Mouse (Mus musculus) intestine, postnatal 0 days (tissue): ENCODE results near the gene Pcsk4. TPM values are rescaled to one million over a fixed set of nuclear protein-coding genes. Genes with fewer than 3 reads are reported as not detected.

ENCODE experiments used
- ATAC-seq: fragments of 200-750 bp; cut with Nextera tagmentation; 2 replicates; pipeline ENCODE4 v1.8.0; 2017; ENCODE audit warnings: mild to moderate bottlenecking, moderate TSS enrichment, moderate library complexity
- H3K27ac ChIP-seq: fragments of 300-500 bp; sonication (generic); 2 replicates; pipeline ENCODE4 v1.5.1; 2014; ENCODE audit warnings: mild to moderate bottlenecking, low read depth, low read length, moderate library complexity
- H3K27me3 ChIP-seq: fragments of 300-500 bp; sonication (generic); replicated peaks from 2 replicates; pipeline ENCODE4 v1.6.1; 2014; ENCODE audit warnings: low read length, mixed read lengths; ENCODE audit not compliant: control insufficient read depth, insufficient read depth
- H3K36me3 ChIP-seq: fragments of 300-500 bp; sonication (generic); 2 replicates; pipeline ENCODE4 v1.6.1; 2014; ENCODE audit warnings: mild to moderate bottlenecking, moderate library complexity; ENCODE audit not compliant: control insufficient read depth, insufficient read depth
- H3K4me1 ChIP-seq: fragments of 300-500 bp; sonication (generic); replicated peaks from 2 replicates; pipeline ENCODE4 v1.6.1; 2014; ENCODE audit warnings: antibody characterized with exemption, low read length, mixed read lengths; ENCODE audit not compliant: control insufficient read depth, insufficient read depth
- H3K4me2 ChIP-seq: fragments of 300-500 bp; sonication (generic); replicated peaks from 2 replicates; pipeline ENCODE4 v1.6.1; 2014; ENCODE audit warnings: low read depth, mild to moderate bottlenecking, moderate library complexity
- H3K4me3 ChIP-seq: fragments of 300-500 bp; sonication (generic); 2 replicates; pipeline ENCODE4 v1.5.1; 2014; ENCODE audit warnings: low read depth, low read length
- H3K9ac ChIP-seq: fragments of 300-500 bp; sonication (generic); 2 replicates; pipeline ENCODE4 v1.6.1; 2014; ENCODE audit warnings: mild to moderate bottlenecking, low read depth, low read length
- H3K9me3 ChIP-seq: fragments of 300-500 bp; sonication (generic); 2 replicates; pipeline ENCODE4 v1.6.1; 2016; ENCODE audit warnings: mixed run types; ENCODE audit not compliant: control insufficient read depth
- CTCF ChIP-seq: sonication (generic); IDR thresholded peaks from 2 replicates; pipeline ENCODE4 v1.5.1; 2016; ENCODE audit warnings: low read depth, mild to moderate bottlenecking, control low read depth, antibody characterized with exemption, moderate library complexity
- WGBS: fragments of 180-500 bp; shearing (Covaris S2); extraction: QIAGEN DNeasy Blood & Tissue Kit; methylation state at CpG from one replicate; pipeline ENCODE4 v1.1.7; 2014; 5-methylcytosine and 5-hydroxymethylcytosine counted together
- polyA plus RNA-seq: library from polyadenylated mRNA; unstranded; fragments of >200 nt; fragmentation: Nextera tagmentation; extraction: Ambion mirVana; gene quantifications from 2 replicates; pipeline ENCODE4 v1.2.1, GENCODE M21; 2015

Pcsk4 gene
- polyA plus RNA-seq, 1 experiment from 2014 or later, result 13.1 TPM

GRCm38 (mm10) chr10:80300672-80301181 is 28.6 kb downstream of the Pcsk4 start:
- H3K27me3 ChIP-seq, result peaks cover 70% of the 10 kb centered on the region
- H3K36me3 ChIP-seq, result no peaks in the 10 kb centered on the region
- TF ChIP-seq CTCF, result no peak
- WGBS, result 36% methylated on average over 11 of the region's 11 CpGs
- no peak overlapping the region for H3K27ac ChIP-seq
- ATAC-seq, result no peak
- no peaks in the 10 kb centered on the region for H3K9me3 ChIP-seq
- H3K4me1 ChIP-seq, result no peaks in the 10 kb centered on the region
- H3K4me3 ChIP-seq, result no peak overlapping the region
- no peak overlapping the region for H3K9ac ChIP-seq
- H3K4me2 ChIP-seq, result no peak overlapping the region

GRCm38 (mm10) chr10:80299824-80300223 is 29.5 kb downstream of the Pcsk4 start:
- H3K9ac ChIP-seq, result no peak overlapping the region
- no peak for ATAC-seq
- no peak for TF ChIP-seq CTCF
- H3K4me3 ChIP-seq, result no peak overlapping the region
- H3K9me3 ChIP-seq, result no peaks in the 10 kb centered on the region
- peaks cover 61% of the 10 kb centered on the region for H3K27me3 ChIP-seq
- no peak overlapping the region for H3K4me2 ChIP-seq
- H3K27ac ChIP-seq, result no peak overlapping the region
- no peaks in the 10 kb centered on the region for H3K4me1 ChIP-seq
- H3K36me3 ChIP-seq, result 0 out of 2 replicates have a peak, but pooled peaks cover 3% of the 10 kb centered on the region
- WGBS, result 58% methylated on average over 10 of the region's 10 CpGs

GRCm38 (mm10) chr10:80299301-80299700 is 30.0 kb downstream of the Pcsk4 start:
- Histone ChIP-seq H3K27ac (no peak overlapping the region), H3K4me2 (no peak overlapping the region), H3K9me3 (no peaks in the 10 kb centered on the region), H3K4me3 (no peak overlapping the region; the same call in 1 of the 2 replicates), H3K9ac (no peak overlapping the region), H3K4me1 (no peaks in the 10 kb centered on the region), H3K27me3 (peaks cover 56% of the 10 kb centered on the region), H3K36me3 (peaks cover 8% of the 10 kb centered on the region; the same call in 1 of the 2 replicates)
- no peak for TF ChIP-seq CTCF
- 14% methylated on average over 15 of the region's 15 CpGs for WGBS
- ATAC-seq, result no peak

GRCm38 (mm10) chr10:80298571-80299281 is 30.6 kb downstream of the Pcsk4 start:
- H3K9ac ChIP-seq, result no peak overlapping the region
- H3K27me3 ChIP-seq, result peaks cover 50% of the 10 kb centered on the region
- peak; percentile 38; the same call in 1 of the 2 replicates for TF ChIP-seq CTCF
- WGBS, result 7% methylated on average over 26 of the region's 26 CpGs
- H3K4me1 ChIP-seq, result no peaks in the 10 kb centered on the region
- H3K36me3 ChIP-seq, result peaks cover 14% of the 10 kb centered on the region; the same call in 1 of the 2 replicates
- H3K4me3 ChIP-seq, result no peak overlapping the region; the same call in 1 of the 2 replicates
- H3K9me3 ChIP-seq, result no peaks in the 10 kb centered on the region
- H3K4me2 ChIP-seq, result no peak overlapping the region
- ATAC-seq, result no peak
- no peak overlapping the region for H3K27ac ChIP-seq

- Histone ChIP-seq H3K4me3 (no peak overlapping the region), H3K9ac (no peak overlapping the region), H3K27me3 (peaks cover 48% of the 10 kb centered on the region), H3K36me3 (peaks cover 17% of the 10 kb centered on the region; the same call in 1 of the 2 replicates), H3K4me1 (no peaks in the 10 kb centered on the region), H3K9me3 (no peaks in the 10 kb centered on the region), H3K27ac (no peak overlapping the region), H3K4me2 (no peak overlapping the region)
- WGBS, result 60% methylated on average over 8 of the region's 8 CpGs
- ATAC-seq, result no peak
- 0 out of 2 replicates have a peak, but pooled peaks have one; percentile 2 for TF ChIP-seq CTCF
Measured at GRCm38 (mm10) chr10:80297526-80298133, 31.7 kb downstream of the Pcsk4 start.

GRCm38 (mm10) chr10:80296824-80297223 is 32.5 kb downstream of the Pcsk4 start:
- H3K4me2 ChIP-seq, result peak overlapping the region; percentile 13; the same call in 1 of the 2 replicates
- no peak for TF ChIP-seq CTCF

More at GRCm38 (mm10) chr10:80296824-80297223, 32.5 kb downstream of the Pcsk4 start:
- Histone ChIP-seq H3K27me3 (peaks cover 39% of the 10 kb centered on the region), H3K4me3 (no peak overlapping the region), H3K36me3 (peaks cover 17% of the 10 kb centered on the region; the same call in 1 of the 2 replicates), H3K9me3 (no peaks in the 10 kb centered on the region), H3K4me1 (no peaks in the 10 kb centered on the region), H3K9ac (no peak overlapping the region), H3K27ac (no peak overlapping the region)
- WGBS, result 84% methylated on average over 5 of the region's 5 CpGs
- no peak for ATAC-seq
